Mouse (Mus musculus) kidney, adult 2 months (tissue): ENCODE data around the gene Mad2l2.

Experiments
- CTCF ChIP-seq: fragments of 200-500 bp; conservative IDR thresholded peaks from 2 replicates; pipeline ENCODE4 v1.5.1; 2011; ENCODE audit warnings: low read depth, mild to moderate bottlenecking, control low read depth, low read length, moderate library complexity, mixed read lengths; ENCODE audit not compliant: insufficient read depth, insufficient read length
- POLR2A ChIP-seq: fragments of 200-500 bp; IDR thresholded peaks from one replicate; pipeline ENCODE4 v1.6.1; 2011; ENCODE audit warnings: low read depth, low read length, control low read depth

DNA sequence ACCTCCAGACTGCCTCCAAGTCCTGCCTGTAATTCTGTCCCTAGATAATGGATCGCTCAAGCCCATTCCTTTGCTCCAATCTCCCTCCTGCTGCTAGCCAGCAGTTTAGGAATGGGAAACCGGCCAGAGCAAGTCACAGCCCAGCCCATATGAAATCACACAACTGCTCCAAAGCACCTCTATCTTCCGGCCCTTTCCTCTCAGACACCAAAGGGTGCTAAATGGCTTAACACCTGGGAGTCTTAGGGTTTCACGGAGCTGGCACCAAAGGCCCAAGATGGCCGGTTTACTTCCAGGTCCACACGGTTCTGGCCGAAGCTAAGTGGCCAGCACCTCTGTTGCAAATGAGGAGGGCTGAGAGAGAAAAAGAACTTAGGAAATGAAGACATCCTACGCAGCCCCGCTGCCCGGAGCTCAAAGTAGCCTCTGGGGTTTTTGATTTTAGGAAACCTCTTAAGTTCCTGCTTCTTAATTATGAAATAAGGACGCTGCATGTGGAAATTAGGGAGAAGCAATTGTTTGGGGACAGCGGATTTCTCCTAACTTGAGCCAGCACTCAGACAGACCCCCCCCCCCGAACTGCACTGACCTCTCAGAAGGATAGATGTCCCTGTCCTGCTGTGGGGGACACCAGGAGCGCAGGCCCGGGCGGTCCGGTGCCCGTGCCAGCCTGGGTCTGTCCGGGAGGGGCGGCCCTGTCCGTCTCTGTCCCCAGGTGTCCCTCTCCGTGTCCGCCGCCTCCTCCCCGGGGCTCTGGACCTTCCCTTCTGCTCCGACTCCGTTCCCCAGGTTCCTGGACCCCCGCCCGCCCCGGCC lies 42.9 kb upstream of the Mad2l2 start:
- TF ChIP-seq CTCF: no peak
- TF ChIP-seq POLR2A: no peak
